Mouse (Mus musculus) T-cell, adult 2 months (primary cell): ENCODE data around the gene Ncapd2.
"Not testable (repeated sequence)": the region's sequence is repeated elsewhere in the genome, so short reads cannot be mapped to it uniquely, and the experiment has no call there.

Source experiments
- DNase-seq: peaks from one replicate; pipeline ENCODE4 v3.0.0; 2022; ENCODE audit warnings: low spot score

The Ncapd2 gene

DNA sequence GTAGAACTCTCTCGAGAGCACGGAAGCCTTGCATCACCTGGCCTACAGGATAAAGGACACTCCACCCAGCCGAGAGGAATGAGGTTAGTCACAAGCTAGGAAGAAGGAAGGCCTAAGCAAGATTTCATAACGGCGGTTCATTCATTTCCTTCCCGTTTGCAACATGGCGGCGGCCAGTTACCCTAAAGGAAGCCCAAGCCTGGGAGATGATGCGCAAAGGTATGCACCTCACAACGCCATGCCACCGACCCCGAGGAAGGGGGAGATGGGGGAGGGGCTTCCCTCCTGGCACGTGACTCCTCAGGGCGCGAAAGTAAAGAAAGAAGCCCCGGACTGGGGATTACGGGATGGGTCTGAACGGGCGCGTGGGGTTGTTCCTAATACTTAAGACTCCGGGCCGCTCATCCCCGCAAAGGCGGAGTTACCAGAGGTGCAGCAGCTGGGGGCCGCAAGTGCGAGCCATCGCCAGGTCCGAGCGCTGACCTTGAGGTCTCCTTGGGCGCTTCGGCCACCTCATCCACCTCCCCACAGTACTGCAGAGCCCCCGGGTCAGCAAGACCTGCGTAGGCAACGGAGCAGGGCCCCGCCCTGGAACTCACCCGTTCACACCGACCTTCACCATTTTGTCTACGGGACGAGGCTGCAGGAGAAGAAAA, 26.7 kb downstream of the Ncapd2 start:
- peak; percentile 72 for DNase-seq

- DNase-seq: no peak
Observed at GRCm38 (mm10) chr6:125163801-125164657, 27.5 kb downstream of the Ncapd2 start.

DNA sequence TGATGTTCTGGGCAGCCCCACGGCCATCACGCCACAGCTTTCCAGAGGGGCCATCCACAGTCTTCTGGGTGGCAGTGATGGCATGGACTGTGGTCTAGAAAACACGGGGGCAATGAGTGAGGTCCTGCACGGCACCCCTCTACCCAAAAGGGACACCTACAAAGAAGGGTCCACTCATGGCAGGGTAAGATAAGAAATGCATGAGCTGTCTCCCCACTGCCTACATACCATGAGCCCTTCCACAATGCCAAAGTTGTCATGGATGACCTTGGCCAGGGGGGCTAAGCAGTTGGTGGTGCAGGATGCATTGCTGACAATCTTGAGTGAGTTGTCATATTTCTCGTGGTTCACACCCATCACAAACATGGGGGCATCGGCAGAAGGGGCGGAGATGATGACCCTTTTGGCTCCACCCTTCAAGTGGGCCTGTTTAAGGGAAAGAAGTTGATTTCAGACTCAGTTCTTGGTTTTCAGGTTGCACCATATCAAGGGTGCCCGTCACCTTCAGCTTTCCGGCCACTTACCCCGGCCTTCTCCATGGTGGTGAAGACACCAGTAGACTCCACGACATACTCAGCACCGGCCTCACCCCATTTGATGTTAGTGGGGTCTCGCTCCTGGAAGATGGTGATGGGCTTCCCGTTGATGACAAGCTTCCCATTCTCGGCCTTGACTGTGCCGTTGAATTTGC, 28.7 kb downstream of the Ncapd2 start:
- DNase-seq: not testable (repeated sequence)

DNA sequence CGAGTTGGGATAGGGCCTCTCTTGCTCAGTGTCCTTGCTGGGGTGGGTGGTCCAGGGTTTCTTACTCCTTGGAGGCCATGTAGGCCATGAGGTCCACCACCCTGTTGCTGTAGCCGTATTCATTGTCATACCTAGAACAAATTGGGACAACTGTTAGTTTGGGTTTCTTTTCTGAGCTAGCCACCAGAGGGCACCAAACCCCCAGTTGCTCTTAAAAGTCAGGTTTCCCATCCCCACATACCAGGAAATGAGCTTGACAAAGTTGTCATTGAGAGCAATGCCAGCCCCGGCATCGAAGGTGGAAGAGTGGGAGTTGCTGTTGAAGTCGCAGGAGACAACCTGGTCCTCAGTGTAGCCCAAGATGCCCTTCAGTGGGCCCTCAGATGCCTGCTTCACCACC, 29.5 kb downstream of the Ncapd2 start:
- DNase-seq: peak; percentile 82

DNA sequence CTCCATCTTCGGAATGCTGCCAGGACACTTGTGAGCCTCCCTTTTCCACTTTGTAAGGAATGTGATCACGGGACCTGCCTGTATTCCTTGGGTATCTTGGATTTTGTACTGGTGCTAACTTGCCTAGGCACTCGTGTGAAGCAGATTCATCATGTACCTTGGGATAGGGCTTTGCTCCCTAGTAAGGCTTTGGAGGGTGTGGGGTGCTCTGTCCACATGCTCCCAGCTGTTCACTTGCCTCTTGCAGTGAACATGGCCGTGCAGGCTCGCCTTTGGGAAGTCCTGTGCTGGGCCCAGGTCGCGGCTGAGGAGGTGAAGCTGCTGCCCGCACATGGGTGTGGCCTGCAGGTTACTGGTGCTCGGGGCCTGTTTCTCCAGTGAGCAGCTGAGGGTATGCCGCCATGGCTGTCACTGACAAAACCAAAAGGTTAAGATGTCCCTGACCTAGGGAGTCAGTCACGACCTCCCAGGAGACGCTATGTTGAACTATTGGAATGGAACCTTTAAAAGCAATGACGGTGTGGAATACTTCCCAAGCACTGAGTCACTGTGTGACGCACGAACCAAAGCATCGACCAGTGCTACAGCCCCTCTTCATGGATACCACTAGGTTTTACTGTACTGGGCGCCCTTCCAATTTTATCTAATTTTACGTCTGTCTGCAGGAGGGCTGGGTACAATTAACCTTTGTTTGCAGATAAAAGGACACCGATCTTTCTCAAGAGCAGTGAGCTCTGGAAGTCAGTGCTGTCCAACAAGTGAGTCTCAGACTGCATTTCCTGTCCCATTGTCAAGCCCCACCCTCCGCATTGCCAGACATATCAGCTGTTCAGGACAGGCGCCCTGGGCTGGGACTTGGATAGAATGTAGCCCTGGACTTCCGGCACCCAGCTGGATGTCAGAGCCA, 30.4 kb downstream of the Ncapd2 start:
- no peak for DNase-seq

GRCm38 (mm10) chr6:125160558-125160853, 31.0 kb downstream of the Ncapd2 start:
- DNase-seq: no peak

DNA sequence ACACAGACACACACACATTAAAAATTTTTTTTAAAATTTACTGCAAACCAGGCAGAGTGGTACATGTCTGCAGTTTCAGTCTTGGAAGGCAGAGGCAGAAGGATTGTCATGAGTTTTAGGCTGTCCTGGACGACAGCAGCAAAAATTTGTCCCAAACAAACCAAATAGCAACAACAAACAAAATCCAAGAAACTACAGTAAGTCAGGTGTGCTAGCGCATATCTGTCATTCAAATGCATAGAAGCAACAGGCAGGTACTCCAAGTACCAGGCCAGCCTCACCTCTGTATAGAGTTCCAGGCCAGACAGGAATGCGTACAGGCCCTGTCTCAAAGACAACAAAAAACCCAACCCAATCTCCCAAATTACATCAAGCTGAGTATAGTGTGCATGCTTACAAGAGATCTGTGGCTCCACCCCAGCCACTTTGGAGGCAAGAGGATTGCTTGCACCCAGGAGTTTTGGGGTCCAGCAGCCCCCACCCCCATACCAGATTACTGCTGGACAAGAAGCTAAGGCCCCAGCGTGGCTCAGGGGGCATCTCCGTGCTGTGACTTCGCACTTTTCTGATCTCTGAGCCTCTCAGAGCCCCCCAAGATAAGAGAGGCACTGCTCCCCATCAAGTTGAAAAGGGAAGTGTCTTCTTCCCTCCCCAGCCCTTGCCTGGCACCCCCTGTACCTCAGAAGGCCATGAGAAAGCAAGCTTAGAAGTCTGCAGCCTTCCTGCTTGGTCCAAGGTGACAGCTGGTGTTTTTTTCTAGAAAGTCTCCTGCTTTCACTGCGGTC, 31.5 kb downstream of the Ncapd2 start:
- DNase-seq: no peak

DNA sequence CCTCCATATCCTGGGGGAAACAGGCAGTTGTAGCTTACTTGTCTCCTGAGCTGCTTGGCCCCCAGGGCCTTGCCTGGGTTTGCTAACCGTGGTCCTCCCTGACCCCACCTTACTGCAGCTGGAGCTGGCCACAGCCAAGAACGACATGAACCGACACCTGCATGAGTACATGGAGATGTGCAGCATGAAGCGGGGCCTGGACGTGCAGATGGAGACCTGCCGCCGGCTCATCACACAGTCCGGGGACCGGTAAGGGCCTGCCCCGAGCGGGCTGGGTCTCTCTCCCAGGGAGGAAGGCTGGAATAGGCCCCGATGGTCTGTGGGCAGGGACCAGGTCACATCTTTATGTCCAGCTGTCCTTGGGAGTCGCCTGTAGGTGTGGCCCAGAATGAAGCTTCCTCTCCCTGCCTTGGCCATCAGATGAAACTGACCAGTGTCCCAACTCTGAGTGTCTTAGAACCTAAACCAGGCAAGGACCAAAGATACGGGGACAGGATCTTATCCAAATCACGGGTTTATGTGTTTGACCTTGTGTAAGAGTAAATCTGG, 32.5 kb downstream of the Ncapd2 start:
- DNase-seq: no peak

- no peak for DNase-seq
Observed at GRCm38 (mm10) chr6:125156903-125157614, 34.4 kb downstream of the Ncapd2 start.

GRCm38 (mm10) chr6:125156491-125156890, 35.0 kb downstream of the Ncapd2 start:
- no peak for DNase-seq

- no peak for DNase-seq
Observed at GRCm38 (mm10) chr6:125155262-125155661, 36.2 kb downstream of the Ncapd2 start.

DNA sequence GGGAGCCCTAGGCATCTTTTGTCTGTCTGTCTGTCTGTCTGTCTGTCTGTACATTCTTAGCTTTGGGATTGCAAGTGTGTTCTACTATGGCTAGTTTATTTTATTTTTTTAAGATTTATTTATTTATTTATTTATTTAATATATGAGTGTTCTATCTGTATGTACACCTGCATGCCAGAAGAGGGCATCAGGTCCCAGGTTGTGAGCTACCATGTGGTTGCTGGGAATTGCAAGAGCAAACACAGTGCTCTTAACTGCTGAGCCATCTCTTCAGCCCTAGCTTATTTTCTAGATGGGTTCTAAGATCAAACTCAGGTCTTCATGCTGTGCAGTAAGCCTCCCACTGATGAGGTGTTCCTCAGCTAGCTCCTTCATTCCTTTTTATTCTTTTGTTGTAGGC, 37.0 kb downstream of the Ncapd2 start:
- no peak for DNase-seq

DNA sequence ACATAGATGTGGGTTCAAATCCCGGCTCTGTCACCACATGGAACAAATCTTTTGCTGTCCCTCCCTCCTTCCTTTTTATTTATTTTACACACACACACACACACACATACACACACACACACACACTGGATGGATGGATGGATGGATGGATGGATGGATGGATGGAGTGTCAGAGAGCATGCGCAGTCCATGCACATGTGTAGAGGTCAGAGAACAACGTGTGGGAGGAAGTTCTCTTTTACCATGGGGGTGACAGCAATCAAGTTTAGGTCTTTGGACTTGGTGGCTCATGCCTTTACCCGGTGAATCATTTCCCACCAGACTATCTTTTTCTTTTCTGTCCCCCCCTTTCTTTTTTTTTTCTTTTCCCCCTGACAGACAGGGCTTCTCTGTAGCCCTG, 37.8 kb downstream of the Ncapd2 start:
- no peak for DNase-seq

- DNase-seq: no peak
Observed at GRCm38 (mm10) chr6:125153018-125153389, 38.5 kb downstream of the Ncapd2 start.

GRCm38 (mm10) chr6:125152212-125153017, 39.1 kb downstream of the Ncapd2 start:
- DNase-seq: no peak

DNA sequence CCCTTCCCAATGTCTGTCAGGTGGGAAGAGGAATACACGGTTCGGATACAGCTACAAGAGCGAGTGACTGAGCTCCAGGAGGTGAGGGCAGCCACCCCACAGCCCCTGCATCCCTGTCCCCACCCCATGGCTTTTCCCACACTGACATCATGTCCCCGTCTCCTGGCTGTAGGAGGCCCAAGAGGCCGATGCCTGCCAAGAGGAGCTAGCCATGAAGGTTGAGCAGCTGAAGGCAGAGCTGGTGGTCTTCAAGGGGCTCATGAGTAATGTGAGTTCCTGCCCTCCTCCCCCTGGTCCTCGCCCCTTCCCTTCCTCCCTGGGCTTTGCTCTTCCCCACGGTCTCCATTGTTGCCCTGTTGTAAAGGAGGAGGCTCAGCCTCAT, 41.9 kb downstream of the Ncapd2 start:
- no peak for DNase-seq

DNA sequence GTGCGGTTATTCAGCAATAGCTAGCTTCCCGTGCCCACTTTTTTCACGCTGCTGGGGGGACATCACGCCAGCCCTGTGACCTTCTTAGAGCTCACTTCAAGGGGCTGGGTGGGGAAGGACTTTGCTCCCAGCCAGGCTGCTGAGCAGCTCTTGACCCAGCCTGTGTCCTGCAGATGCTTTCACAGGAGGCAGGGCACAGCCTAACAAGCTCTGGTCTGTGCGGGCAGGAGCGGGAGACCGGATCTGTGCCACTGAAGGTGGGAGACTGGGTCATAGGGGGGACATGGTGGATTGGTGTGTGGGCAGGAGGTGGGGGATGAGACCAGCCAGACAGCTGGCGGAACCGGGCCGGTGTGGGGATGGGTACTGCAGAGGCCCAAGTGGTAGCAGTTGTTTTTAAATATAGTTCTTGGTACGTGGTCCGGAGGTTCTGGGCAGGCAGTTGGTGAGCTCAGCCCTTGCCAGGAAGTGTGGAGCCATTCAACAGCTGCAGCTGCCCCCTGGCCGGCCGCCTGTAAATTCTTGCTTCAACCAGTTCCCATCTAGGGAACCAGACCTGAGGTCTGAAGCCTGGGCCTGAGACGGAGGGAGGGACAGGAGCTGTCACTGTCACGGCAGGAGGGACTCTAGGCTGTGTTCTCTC, 42.5 kb downstream of the Ncapd2 start:
- no peak for DNase-seq

- DNase-seq: no peak
Observed at GRCm38 (mm10) chr6:125148251-125148925, 43.1 kb downstream of the Ncapd2 start.
